Mouse (Mus musculus): ENCODE measurements around the gene Gm10722.
"Not testable (repeated sequence)": the region's sequence is repeated elsewhere in the genome, so short reads cannot be mapped to it uniquely, and the experiment has no call there.

Gm10722 gene

DNA sequence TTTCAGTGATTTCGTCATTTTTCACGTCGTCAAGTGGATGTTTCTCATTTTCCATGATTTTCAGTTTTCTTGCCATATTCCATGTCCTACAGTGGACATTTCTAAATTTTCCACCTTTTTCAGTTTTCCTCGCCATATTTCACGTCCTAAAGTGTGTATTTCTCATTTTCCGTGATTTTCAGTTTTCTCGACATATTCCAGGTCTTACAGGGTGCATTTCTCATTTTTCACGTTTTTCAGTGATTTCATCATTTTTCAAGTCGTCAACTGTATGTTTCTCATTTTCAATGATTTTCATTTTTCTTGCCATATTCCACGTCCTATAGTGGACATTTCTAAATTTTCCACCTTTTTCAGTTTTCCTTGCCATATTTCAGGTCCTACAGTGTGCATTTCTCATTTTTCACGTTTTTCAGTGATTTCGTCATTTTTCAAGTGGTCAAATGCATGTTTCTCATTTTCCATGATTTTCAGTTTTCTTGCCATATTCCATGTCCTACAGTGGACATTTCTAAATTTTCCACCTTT, at the start of gene Gm10722:
Gene Gm10722, plus strand, starts transcription at position 478 of the 528 bp plus-strand sequence.
- peak; percentile 97 for DNase-seq (ENCODE audit: extremely low spot score, low read depth, low spot score)

DNA sequence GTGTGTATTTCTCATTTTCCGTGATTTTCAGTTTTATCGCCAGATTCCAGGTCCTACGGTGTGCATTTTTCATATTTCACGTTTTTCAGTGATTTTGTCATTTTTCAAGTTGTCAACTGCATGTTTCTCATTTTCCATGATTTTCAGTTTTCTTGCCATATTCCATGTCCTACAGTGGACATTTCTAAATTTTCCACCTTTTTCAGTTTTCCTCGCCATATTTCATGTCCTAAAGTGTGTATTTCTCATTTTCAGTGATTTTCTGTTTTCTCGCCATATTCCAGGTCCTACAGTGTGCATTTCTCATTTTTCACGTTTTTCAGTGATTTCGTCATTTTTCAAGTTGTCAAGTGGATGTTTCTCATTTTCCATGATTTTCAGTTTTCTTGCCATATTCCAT, 284 bp downstream of the Gm10722 start:
- not testable (repeated sequence) for DNase-seq (ENCODE audit: extremely low spot score, low read depth, low spot score)

DNA sequence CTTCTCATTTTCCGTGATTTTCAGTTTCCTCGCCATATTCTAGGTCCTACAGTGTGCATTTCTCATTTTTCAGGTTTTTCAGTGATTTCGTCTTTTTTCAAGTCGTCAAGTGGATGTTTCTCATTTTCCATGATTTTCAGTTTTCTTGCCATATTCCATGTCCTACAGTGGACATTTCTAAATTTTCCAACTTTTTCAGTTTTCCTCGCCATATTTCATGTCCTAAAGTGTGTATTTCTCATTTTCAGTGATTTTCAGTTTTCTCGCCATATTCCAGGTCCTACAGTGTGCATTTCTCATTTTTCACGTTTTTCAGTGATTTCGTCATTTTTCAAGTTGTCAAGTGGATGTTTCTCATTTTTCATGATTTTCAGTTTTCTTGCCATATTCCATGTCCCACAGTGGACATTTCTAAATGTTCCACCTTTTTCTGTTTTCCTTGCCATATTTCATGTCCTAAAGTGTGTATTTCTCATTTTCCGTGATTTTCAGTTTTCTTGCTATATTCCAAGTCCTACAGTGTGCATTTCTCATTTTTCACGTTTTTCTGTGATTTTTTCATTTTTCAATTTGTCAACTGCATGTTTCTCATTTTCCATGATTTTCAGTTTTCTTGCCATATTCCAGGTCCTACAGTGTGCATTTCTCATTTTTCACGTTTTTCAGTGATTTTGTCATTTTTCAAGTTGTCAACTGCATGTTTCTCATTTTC, 1.4 kb downstream of the Gm10722 start:
- DNase-seq (ENCODE audit: extremely low spot score, low read depth, low spot score), result peak; percentile 46

GRCm38 (mm10) chr9:3002794-3003396, 2.2 kb downstream of the Gm10722 start, which contains the start of gene Gm11168:
Gene Gm11168, plus strand, starts transcription at chr9:3003346.
- not testable (repeated sequence) for DNase-seq (ENCODE audit: extremely low spot score, low read depth, low spot score)

- not testable (repeated sequence) for DNase-seq (ENCODE audit: extremely low spot score, low read depth, low spot score)
Observed at GRCm38 (mm10) chr9:3006179-3006578, 5.5 kb downstream of the Gm10722 start.

DNA sequence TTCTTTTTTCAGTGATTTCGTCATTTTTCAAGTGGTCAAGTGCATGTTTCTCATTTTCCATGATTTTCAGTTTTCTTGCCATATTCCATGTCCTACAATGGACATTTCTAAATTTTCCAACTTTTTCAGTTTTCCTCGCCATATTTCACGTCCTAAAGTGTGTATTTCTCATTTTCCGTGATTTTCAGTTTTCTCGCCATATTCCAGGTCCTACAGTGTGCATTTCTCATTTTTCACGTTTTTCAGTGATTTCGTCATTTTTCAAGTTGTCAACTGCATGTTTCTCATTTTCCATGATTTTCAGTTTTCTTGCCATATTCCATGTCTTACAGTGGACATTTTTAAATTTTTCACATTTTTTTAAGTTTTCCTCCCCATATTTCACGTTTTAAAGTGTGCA, 5.9 kb downstream of the Gm10722 start:
- DNase-seq (ENCODE audit: extremely low spot score, low read depth, low spot score), result not testable (repeated sequence)

DNA sequence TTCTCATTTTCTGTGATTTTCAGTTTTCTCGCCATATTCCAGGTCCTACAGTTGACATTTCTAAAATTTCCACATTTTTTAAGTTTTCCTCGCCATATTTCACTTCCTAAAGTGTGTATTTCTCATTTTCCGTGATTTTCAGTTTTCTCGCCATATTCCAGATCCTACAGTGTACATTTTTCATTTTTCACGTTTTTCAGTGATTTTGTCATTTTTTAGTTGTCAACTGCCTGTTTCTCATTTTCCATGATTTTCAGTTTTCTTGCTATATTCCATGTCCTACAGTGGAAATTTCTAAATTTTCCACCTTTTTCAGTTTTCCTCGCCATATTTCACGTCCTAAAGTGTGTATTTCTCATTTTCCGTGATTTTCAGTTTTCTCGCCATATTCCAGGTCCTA, 6.5 kb downstream of the Gm10722 start:
- peak; percentile 73 for DNase-seq (ENCODE audit: extremely low spot score, low read depth, low spot score)

DNA sequence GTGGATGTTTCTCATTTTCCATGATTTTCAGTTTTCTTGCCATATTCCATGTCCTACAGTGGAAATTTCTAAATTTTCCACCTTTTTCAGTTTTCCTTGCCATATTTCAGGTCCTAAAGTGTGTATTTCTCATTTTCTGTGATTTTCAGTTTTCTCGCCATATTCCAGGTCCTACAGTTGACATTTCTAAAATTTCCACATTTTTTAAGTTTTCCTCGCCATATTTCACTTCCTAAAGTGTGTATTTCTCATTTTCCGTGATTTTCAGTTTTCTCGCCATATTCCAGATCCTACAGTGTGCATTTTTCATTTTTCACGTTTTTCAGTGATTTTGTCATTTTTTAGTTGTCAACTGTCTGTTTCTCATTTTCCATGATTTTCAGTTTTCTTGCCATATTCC, 8.6 kb downstream of the Gm10722 start:
- not testable (repeated sequence) for DNase-seq (ENCODE audit: extremely low spot score, low read depth, low spot score)

DNA sequence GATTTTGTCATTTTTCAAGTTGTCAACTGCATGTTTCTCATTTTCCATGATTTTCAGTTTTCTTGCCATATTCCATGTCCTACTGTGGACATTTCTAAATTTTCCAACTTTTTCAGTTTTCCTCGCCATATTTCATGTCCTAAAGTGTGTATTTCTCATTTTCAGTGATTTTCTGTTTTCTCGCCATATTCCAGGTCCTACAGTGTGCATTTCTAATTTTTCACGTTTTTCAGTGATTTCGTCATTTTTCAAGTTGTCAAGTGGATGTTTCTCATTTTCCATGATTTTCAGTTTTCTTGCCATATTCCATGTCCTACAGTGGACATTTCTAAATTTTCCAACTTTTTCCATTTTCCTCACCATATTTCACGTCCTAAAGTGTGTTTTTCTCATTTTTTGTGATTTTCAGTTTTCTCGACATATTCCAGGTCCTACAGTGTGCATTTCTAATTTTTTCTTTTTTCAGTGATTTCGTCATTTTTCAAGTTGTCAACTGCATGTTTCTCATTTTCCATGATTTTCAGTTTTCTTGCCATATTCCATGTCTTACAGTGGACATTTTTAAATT, 11.4 kb downstream of the Gm10722 start:
- not testable (repeated sequence) for DNase-seq (ENCODE audit: extremely low spot score, low read depth, low spot score)

GRCm38 (mm10) chr9:3012733-3013279, 12.1 kb downstream of the Gm10722 start, which contains the start of gene Gm10721:
Gene Gm10721, plus strand, starts transcription at chr9:3013140.
- DNase-seq (ENCODE audit: extremely low spot score, low read depth, low spot score), result not testable (repeated sequence)

DNA sequence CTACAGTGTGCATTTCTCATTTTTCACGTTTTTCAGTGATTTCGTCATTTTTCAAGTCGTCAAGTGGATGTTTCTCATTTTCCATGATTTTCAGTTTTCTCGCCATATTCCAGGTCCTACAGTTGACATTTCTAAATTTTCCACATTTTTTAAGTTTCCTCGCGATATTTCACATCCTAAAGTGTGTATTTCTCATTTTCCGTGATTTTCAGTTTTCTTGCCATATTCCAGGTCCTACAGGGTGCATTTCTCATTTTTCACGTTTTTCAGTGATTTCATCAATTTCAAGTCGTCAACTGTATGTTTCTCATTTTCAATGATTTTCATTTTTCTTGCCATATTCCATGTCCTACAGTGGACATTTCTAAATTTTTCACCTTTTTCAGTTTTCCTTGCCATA, 14.6 kb downstream of the Gm10722 start, which contains the start of gene Gm10720:
Gene Gm10720, plus strand, starts transcription at position 301 of the 400 bp plus-strand sequence.
- not testable (repeated sequence) for DNase-seq (ENCODE audit: extremely low spot score, low read depth, low spot score)

- DNase-seq (ENCODE audit: extremely low spot score, low read depth, low spot score), result not testable (repeated sequence)
Observed at GRCm38 (mm10) chr9:3015896-3016295, 15.2 kb downstream of the Gm10722 start.

- not testable (repeated sequence) for DNase-seq (ENCODE audit: extremely low spot score, low read depth, low spot score)
Observed at GRCm38 (mm10) chr9:3017108-3017507, 16.4 kb downstream of the Gm10722 start, which contains the start of gene Gm10719. Gene Gm10719, plus strand, starts transcription at chr9:3017408.

DNA sequence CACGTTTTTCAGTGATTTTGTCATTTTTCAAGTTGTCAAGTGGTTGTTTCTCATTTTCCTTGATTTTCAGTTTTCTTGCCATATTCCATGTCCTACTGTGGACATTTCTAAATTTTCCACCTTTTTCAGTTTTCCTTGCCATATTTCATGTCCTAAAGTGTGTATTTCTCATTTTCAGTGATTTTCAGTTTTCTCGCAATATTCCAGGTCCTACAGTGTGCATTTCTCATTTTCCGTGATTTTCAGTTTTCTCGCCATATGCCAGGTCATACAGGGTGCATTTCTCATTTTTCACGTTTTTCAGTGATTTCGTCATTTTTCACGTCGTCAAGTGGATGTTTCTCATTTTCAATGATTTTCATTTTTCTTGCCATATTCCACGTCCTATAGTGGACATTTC, 18.2 kb downstream of the Gm10722 start:
- DNase-seq (ENCODE audit: extremely low spot score, low read depth, low spot score), result not testable (repeated sequence)

GRCm38 (mm10) chr9:3019835-3020727, 19.4 kb downstream of the Gm10722 start:
- not testable (repeated sequence) for DNase-seq (ENCODE audit: extremely low spot score, low read depth, low spot score)

DNA sequence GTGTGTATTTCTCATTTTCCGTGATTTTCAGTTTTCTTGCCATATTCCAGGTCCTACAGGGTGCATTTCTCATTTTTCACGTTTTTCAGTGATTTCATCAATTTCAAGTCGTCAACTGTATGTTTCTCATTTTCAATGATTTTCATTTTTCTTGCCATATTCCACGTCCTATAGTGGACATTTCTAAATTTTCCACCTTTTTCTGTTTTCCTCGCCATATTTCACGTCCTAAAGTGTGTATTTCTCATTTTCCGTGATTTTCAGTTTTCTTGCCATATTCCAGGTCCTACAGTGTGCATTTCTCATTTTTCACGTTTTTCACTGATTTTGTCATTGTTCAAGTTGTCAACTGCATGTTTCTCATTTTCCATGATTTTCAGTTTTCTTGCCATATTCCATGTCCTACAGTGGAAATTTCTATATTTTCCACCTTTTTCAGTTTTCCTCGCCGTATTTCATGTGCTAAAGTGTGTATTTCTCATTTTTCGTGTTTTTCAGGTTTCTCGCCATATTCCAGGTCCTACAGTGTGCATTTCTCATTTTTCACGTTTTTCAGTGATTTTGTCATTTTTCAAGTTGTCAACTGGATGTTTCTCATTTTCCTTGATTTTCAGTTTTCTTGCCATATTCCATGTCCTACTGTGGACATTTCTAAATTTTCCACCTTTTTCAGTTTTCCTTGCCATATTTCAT, 21.7 kb downstream of the Gm10722 start:
- DNase-seq (ENCODE audit: extremely low spot score, low read depth, low spot score), result peak; percentile 93

GRCm38 (mm10) chr9:3023312-3023984, 22.7 kb downstream of the Gm10722 start, which contains the start of gene Gm10718:
Gene Gm10718, plus strand, starts transcription at chr9:3023547.
- not testable (repeated sequence) for DNase-seq (ENCODE audit: extremely low spot score, low read depth, low spot score)

GRCm38 (mm10) chr9:3023985-3024648, 23.4 kb downstream of the Gm10722 start:
- not testable (repeated sequence) for DNase-seq (ENCODE audit: extremely low spot score, low read depth, low spot score)
